Mouse (Mus musculus) hindbrain, postnatal 0 days (tissue): ENCODE data around the gene Trpv2. TPM values are rescaled to one million over a fixed set of nuclear protein-coding genes. Genes with fewer than 3 reads are reported as not detected.

ENCODE experiments used
- ATAC-seq: fragments of 200-750 bp; cut with Nextera tagmentation; 2 replicates; pipeline ENCODE4 v1.8.0; 2017; ENCODE audit warnings: mild to moderate bottlenecking, moderate TSS enrichment, moderate library complexity
- DNase-seq: peaks from one replicate; pipeline ENCODE4 v3.0.0-alpha.2; 2015; ENCODE audit warnings: low spot score
- H3K27ac ChIP-seq: fragments of 300-500 bp; sonication (generic); 2 replicates; pipeline ENCODE4 v1.5.1; 2014; ENCODE audit warnings: mild to moderate bottlenecking
- H3K27me3 ChIP-seq: fragments of 300-500 bp; sonication (generic); 2 replicates; pipeline ENCODE4 v1.6.1; 2014; ENCODE audit warnings: low read length, mixed read lengths; ENCODE audit not compliant: insufficient read depth
- H3K36me3 ChIP-seq: fragments of 300-500 bp; sonication (generic); 2 replicates; pipeline ENCODE4 v1.6.1; 2014; ENCODE audit warnings: low read length, mixed read lengths; ENCODE audit not compliant: insufficient read depth
- H3K4me1 ChIP-seq: fragments of 300-500 bp; sonication (generic); 2 replicates; pipeline ENCODE4 v1.6.1; 2014; ENCODE audit warnings: antibody characterized with exemption, low read length, mixed read lengths; ENCODE audit not compliant: insufficient read depth
- H3K4me2 ChIP-seq: fragments of 300-500 bp; sonication (generic); 2 replicates; pipeline ENCODE4 v1.6.1; 2014; ENCODE audit warnings: low read depth, mild to moderate bottlenecking, low read length, moderate library complexity, mixed read lengths
- H3K4me3 ChIP-seq: fragments of 300-500 bp; sonication (generic); 2 replicates; pipeline ENCODE4 v1.5.1; 2014; ENCODE audit warnings: low read length
- H3K9ac ChIP-seq: fragments of 300-500 bp; sonication (generic); replicated peaks from 2 replicates; pipeline ENCODE4 v1.6.1; 2014; ENCODE audit warnings: mild to moderate bottlenecking, low read length, moderate library complexity, mixed read lengths
- H3K9me3 ChIP-seq: fragments of 300-500 bp; sonication (generic); 2 replicates; pipeline ENCODE4 v1.6.1; 2016; ENCODE audit warnings: low read length, mixed read lengths
- CTCF ChIP-seq: IDR thresholded peaks from 2 replicates; pipeline ENCODE4 v1.5.1; 2016; ENCODE audit warnings: antibody characterized with exemption, control low read depth, low read depth
- WGBS: fragments of 180-500 bp; shearing (Covaris S2); extraction: QIAGEN DNeasy Blood & Tissue Kit; methylation state at CpG from one replicate; pipeline ENCODE4 v1.1.7; 2014; 5-methylcytosine and 5-hydroxymethylcytosine counted together
- polyA plus RNA-seq: library from polyadenylated mRNA; unstranded; fragments of >200 nt; fragmentation: Nextera tagmentation; extraction: Ambion mirVana; gene quantifications from 2 replicates; pipeline ENCODE4 v1.2.1, GENCODE M21; 2015
- total RNA-seq: library from RNA; depleted of rRNA; stranded (reverse); fragments of >200 nt; gene quantifications from 2 replicates; pipeline ENCODE4 v1.2.3, GENCODE M21; 2014; rRNA removed

Gene Trpv2
- total RNA-seq (46.2 and 51.0 TPM in 2 replicates), polyA plus RNA-seq (24.4 and 24.9 TPM in 2 replicates)

GRCm38 (mm10) chr11:62573959-62574702, at the start of gene Trpv2:
Trpv2 (plus strand) TSS chr11:62574486.
- DNase-seq (no peak), ATAC-seq (no peak)
- Histone ChIP-seq H3K4me1 (0 out of 2 replicates have a peak, but pooled peaks cover 4% of the 10 kb centered on the region), H3K9me3 (no peaks in the 10 kb centered on the region), H3K36me3 (no peaks in the 10 kb centered on the region), H3K9ac (peak within 1 kb of the TSS; percentile 56; the same call in 1 of the 2 replicates), H3K27me3 (no peaks in the 10 kb centered on the region), H3K4me3 (peak within 1 kb of the TSS; percentile 54), H3K27ac (peak within 1 kb of the TSS; percentile 84; the same call in 1 of the 2 replicates), H3K4me2 (peak within 1 kb of the TSS; percentile 99)
- no peak for TF ChIP-seq CTCF
- WGBS, result 82% methylated on average over 6 of the region's 6 CpGs

- Histone ChIP-seq H3K9ac (no peak overlapping the region), H3K27ac (no peak overlapping the region), H3K27me3 (no peaks in the 10 kb centered on the region), H3K4me3 (peak overlapping the region; percentile 84; the same call in 1 of the 2 replicates), H3K36me3 (peaks cover 3% of the 10 kb centered on the region; the same call in 1 of the 2 replicates), H3K4me2 (peak overlapping the region; percentile 86), H3K4me1 (peaks cover 3% of the 10 kb centered on the region; the same call in 1 of the 2 replicates), H3K9me3 (no peaks in the 10 kb centered on the region)
- 74% methylated on average over 8 of the region's 8 CpGs for WGBS
- ATAC-seq (no peak), DNase-seq (no peak)
- TF ChIP-seq CTCF, result no peak
Observed at GRCm38 (mm10) chr11:62537089-62537488, 37.2 kb upstream of the Trpv2 start.

DNA sequence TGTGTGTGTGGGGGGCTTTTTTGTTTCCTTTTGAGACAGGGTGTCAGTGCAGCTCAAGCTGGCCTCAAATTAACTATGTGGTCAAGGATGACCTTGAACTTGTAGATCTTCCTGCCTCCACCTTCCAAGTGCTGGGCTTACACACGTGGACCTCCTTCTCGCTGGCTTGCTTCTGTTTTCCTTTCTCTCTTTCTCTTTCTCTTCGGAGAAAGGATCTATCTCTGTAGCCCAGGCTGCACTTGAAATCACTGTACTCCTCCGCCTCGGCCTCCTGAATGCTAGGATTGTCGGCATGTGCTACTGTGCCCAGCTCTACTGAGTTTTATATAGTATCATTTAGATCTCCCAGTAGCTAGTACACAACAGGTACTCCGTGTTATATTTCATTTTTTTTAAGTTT, 36.7 kb upstream of the Trpv2 start:
- no peak overlapping the region for H3K27ac ChIP-seq
- peaks cover 3% of the 10 kb centered on the region; the same call in 1 of the 2 replicates for H3K36me3 ChIP-seq
- H3K4me1 ChIP-seq, result peaks cover 3% of the 10 kb centered on the region; the same call in 1 of the 2 replicates
- DNase-seq (no peak), ATAC-seq (no peak)
- no peaks in the 10 kb centered on the region for H3K9me3 ChIP-seq
- H3K4me2 ChIP-seq, result peak overlapping the region; percentile 86
- H3K9ac ChIP-seq, result no peak overlapping the region
- WGBS, result 12% methylated on average over 7 of the region's 7 CpGs
- TF ChIP-seq CTCF, result no peak
- H3K27me3 ChIP-seq, result no peaks in the 10 kb centered on the region
- peak overlapping the region; percentile 84 for H3K4me3 ChIP-seq

GRCm38 (mm10) chr11:62538321-62539088, 35.8 kb upstream of the Trpv2 start:
- Histone ChIP-seq H3K27me3 (no peaks in the 10 kb centered on the region), H3K4me1 (peaks cover 3% of the 10 kb centered on the region; the same call in 1 of the 2 replicates), H3K36me3 (no peaks in the 10 kb centered on the region), H3K4me3 (peak overlapping the region; percentile 84), H3K27ac (peak overlapping the region; percentile 86), H3K9ac (peak overlapping the region; percentile 97), H3K4me2 (peak overlapping the region; percentile 86), H3K9me3 (no peaks in the 10 kb centered on the region)
- DNase-seq (peak; percentile 66), ATAC-seq (peak; percentile 84)
- under 1% methylated on average over 68 of the region's 73 CpGs for WGBS
- TF ChIP-seq CTCF, result no peak

DNA sequence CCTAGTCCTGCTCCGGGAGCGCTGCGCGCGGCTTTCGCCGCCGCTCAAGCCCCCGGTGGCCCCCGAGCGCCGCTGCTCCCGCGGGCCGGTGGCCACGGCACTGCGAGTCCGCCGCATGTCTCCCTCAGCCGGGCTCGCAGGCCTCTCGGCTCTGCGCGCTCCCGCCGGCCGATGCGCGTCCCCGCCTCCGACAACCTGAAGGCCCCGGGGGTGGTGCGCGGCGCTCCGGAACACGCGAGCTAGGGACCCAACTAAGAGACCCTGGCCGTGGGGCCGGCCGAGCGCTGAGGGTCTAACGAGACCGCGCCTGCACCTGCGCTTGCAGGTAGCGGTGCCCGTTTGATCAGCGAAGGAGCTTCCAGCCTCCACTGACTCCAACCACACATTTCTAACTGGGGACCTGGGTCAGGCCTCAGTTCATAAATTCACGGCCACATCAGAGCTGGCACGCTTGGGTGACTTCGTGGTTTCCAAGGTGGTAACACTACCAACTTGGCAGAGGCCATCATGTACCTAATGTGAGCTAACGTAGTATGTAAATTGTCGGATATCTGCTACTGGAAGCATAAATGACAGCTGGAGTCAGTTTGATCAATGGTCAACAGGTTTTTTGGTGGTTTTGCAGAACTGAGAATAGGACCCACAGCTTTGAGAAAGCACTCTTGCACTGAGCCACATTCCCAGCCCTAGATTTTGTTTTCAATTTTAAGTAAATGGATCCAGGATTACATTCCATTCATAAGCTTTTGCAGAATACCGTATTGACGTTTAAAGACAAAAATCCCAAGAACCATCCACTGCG, 35.0 kb upstream of the Trpv2 start, which contains the start of gene Cenpv:
Cenpv (minus strand) TSS at position 173 of the 802 bp plus-strand sequence.
- Histone ChIP-seq H3K4me2 (peak within 1 kb of the TSS; percentile 86), H3K9me3 (no peaks in the 10 kb centered on the region), H3K4me1 (peaks cover 3% of the 10 kb centered on the region; the same call in 1 of the 2 replicates), H3K27me3 (no peaks in the 10 kb centered on the region), H3K9ac (peak within 1 kb of the TSS; percentile 97), H3K4me3 (peak within 1 kb of the TSS; percentile 84), H3K27ac (peak within 1 kb of the TSS; percentile 86), H3K36me3 (no peaks in the 10 kb centered on the region)
- DNase-seq (peak; percentile 83), ATAC-seq (peak; percentile 88)
- TF ChIP-seq CTCF, result no peak
- 5% methylated on average over 49 of the region's 57 CpGs for WGBS

DNA sequence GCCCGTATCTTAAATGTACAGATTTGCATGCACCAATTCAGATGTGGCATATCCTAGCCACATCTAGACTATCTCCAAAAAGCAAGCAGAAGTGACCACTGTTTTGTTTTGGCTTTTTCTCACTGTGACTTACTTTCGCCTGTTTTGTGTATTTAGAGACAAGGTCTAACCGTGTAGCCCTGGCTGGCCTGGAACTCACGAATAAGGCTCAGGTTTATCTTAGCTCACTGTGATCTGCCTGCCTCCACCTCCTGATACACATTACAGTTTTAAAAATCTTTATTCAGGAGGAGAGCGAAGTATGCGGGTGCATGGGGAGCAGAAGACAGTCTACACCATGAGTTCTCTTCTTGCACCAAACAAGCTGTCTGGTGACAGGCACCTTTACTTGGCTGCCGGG, 34.1 kb upstream of the Trpv2 start:
- TF ChIP-seq CTCF, result no peak
- no peak overlapping the region for H3K4me3 ChIP-seq
- H3K27ac ChIP-seq, result no peak overlapping the region
- DNase-seq (no peak), ATAC-seq (no peak)
- H3K9me3 ChIP-seq, result no peaks in the 10 kb centered on the region
- H3K4me2 ChIP-seq, result no peak overlapping the region
- H3K36me3 ChIP-seq, result no peaks in the 10 kb centered on the region
- H3K4me1 ChIP-seq, result peaks cover 3% of the 10 kb centered on the region; the same call in 1 of the 2 replicates
- H3K27me3 ChIP-seq, result no peaks in the 10 kb centered on the region
- no peak overlapping the region for H3K9ac ChIP-seq
- WGBS, result 89% methylated on average over 7 of the region's 7 CpGs
